Mouse (Mus musculus) left cerebral cortex, postnatal 4 days (tissue): Measurements from ENCODE around the gene Nnat. TPM values are rescaled to one million over a fixed set of nuclear protein-coding genes. Genes with fewer than 3 reads are reported as not detected.
A peak's percentile ranks its signal among the peaks of the same experiment; 100 is the strongest.

Source experiments
- DNase-seq: peaks from one replicate; pipeline ENCODE4 v3.0.0-alpha.2; 2022
- intact Hi-C: fragments of 180-260 bp; cut with DNase I; formaldehyde crosslinking; loops from one replicate; pipeline ENCODE4 v1.15.1; 2025
- total RNA-seq, 2 experiments: library from RNA; stranded (reverse); gene quantifications; 2 replicates each; pipeline ENCODE4 v1.2.3; 2021

Gene Nnat
- 1,000 to 10,000 TPM; 1,316 to 1,920 TPM for total RNA-seq

DNA sequence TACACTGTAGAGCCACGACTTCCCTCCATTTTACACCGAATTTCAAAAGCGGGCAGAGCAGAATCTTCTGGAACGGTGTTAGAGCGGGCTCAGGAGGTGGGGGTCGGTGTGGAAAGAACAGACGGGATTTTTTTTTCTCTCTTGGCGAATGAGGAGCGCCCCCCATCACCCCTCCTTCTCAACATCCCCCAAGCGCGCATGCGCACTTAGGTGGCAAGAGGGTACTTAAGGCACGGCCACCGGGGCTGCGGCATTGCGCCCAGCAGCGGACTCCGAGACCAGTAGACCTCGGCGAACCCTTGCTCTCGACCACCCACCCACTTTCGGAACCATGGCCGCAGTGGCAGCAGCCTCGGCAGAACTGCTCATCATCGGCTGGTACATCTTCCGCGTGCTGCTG, at the start of gene Nnat:
Gene Nnat (plus strand): TSS at position 221 of the 400 bp plus-strand sequence.
- intact Hi-C loops = loop anchor here (5.0 kb wide), 2 partner anchors 83 to 98 kb away; no protein-coding TSS in a partner anchor
- peak; percentile 91 for DNase-seq

GRCm38 (mm10) chr2:157512859-157513258, 47.0 kb upstream of the Nnat start:
- no peak for DNase-seq
- intact Hi-C loops = no loop called here

GRCm38 (mm10) chr2:157513737-157514208, 46.1 kb upstream of the Nnat start:
- intact Hi-C loops = no loop called here
- no peak for DNase-seq

DNA sequence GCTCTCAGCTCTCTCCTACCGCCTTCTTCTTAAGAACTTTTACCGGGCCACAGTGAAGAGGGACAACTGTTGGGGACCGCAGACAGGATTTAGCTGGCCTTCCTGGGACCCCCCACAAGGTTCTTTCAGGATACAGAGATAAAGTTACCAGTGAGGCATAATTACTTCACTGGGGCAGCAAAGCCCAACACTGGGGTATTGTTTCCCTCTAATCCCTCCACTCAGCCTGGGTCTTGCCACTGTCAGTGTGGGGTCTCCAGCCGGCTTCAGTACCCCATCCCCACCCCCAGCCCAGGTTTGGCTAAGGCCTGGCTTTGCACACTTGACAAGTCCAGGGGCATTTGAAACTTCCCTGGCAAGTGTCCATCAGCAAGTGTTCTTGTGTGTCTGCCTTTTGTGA, 45.5 kb upstream of the Nnat start:
- intact Hi-C loops = no loop called here

DNA sequence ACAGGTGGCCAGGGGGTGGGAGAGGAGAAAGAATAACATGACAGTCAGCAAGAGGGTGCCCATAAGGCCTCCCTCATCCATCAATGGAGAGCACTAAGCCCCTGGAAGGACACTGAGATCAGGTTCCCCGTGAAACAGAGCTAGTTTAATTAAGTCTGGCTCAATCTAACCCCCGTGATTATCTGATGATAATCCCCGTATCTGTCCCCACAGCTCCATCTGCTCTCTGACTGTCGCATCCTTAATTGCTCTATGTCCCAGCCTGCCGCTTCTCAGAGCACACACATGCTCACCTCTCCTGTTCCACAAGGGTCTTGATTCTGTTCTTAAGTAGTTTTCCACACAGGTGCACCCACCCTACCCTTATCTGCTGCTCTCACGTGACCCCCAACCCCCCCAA, 42.4 kb upstream of the Nnat start:
- no peak for DNase-seq
- intact Hi-C loops = no loop called here

More for the DNA sequence above, 45.5 kb upstream of the Nnat start:
- no peak for DNase-seq

- DNase-seq = no peak
- intact Hi-C loops = no loop called here
Measured at GRCm38 (mm10) chr2:157518451-157518850, 41.4 kb upstream of the Nnat start.

DNA sequence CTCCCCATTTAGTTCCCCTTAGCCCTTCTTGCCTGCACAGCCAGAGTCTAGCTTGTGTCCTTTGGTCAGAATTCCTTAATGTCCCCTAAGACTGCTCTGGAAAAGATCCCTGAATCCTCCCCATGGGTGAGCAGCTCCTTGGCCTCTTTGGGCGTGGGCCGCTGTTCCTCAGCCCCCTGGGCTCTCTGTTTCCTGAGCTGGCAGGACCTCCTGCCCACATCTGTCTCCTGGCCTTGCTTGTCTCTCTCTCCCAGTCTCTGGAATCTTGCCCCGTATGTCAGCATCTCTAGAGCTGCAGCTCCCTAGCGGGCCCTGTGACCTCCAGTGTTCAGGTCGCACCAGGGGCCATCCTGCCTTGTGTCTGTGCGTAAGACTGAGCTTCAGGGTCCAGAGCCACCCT, 40.4 kb upstream of the Nnat start:
- DNase-seq = no peak
- intact Hi-C loops = no loop called here

- intact Hi-C loops = no loop called here
- no peak for DNase-seq
Measured at GRCm38 (mm10) chr2:157520496-157520895, 39.4 kb upstream of the Nnat start.

- intact Hi-C loops = no loop called here
Measured at GRCm38 (mm10) chr2:157522556-157522955, 37.3 kb upstream of the Nnat start.

DNA sequence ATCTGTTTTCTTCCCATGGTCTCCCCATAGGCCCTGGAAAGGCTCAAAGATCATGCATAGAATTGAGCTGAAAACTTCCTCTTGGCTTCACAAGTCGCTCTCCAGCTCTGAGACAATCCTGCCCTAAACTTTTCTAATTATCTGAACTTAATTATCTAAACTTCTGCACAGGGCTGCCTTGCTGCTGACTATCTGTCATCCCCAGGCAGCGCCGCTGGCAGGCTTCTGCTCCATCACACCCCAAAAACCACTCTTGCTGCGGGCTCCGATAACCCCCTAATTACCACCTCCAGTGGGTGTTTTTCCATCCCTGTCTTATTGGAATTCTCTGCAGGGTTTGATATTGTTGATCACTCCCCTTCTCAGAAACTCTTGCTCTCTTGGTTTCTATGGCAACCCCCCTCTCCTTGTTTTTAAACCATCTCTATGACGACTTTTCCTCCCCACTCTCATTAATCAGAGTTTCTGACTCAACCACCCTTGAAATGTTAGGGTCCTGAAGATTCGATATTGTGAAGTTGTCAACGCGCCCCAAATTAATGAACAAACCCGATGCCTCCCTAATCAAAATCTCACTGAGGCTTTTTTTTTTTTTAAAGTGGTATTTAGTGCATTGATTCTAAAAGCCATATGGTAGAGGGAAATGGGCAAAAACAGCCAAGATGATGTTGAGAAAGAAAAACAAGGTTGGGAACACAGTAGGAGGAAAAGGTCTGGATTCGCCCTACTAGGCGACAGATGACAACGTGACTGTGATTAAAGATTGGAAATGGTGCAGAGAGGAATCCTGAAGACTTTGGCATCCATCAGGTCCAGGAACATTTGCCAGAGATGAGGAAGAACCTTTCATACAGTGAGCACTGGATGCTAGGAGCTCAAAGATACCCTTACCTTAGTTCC, 29.6 kb upstream of the Nnat start:
- no peak for DNase-seq
- intact Hi-C loops = no loop called here

More at GRCm38 (mm10) chr2:157522556-157522955, 37.3 kb upstream of the Nnat start:
- DNase-seq = no peak

DNA sequence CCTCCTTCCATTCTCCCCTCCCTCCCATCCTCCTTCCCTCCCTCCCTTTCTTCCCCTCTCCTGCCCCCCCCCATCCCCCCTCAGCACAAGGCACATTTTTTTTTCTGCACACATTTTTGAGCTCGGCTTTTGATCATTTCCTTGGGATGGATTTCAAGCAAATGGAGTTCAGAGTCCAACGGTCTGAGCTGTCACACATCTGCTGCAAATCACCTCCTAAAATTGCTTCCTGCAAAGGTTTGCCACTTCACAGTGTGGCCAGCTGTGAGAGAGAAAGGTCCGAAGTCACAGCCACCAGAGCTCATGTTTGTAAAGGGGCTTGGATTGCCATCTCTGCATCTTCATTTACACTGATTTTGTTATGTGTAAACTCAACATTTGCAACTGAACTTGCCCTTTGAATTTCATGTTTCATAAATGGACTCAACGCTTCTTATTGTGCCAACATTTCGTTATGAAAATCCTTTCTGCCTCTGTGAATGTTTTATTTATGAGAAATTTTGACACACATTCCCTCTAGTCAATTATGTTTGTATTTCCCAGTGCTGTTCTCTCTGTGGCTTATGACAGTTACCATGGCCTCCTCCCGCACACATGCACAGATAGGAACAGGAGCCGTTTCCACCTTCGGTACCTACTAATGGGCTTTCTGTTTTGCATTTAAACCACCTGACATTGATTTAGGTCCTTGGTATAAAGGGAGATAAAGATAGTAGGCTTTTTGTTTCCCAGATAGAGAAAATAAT, 28.0 kb upstream of the Nnat start:
- intact Hi-C loops = no loop called here

DNA sequence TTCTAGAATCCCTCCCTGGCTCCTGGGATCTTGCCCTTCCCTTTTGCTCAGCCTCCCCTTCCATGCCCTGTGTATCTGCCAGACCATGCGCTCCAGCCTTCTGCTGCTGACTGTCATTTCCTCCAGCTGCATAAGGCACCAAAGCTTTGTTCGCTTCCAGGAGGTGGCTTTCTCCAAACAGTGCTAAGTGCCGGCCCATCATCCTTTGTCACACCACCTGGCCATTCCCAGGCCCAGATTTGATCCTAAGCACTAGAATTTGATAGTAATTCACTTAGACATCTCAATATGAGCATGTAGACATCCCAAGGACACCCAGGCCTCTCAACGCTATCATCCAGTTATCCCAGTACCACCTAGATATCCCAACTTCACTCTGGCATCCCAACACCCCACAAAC, 25.7 kb upstream of the Nnat start:
- intact Hi-C loops = no loop called here
- DNase-seq = no peak

More for the DNA sequence above, 28.0 kb upstream of the Nnat start:
- DNase-seq = no peak

GRCm38 (mm10) chr2:157536476-157537081, 23.3 kb upstream of the Nnat start:
- DNase-seq = no peak
- intact Hi-C loops = no loop called here

DNA sequence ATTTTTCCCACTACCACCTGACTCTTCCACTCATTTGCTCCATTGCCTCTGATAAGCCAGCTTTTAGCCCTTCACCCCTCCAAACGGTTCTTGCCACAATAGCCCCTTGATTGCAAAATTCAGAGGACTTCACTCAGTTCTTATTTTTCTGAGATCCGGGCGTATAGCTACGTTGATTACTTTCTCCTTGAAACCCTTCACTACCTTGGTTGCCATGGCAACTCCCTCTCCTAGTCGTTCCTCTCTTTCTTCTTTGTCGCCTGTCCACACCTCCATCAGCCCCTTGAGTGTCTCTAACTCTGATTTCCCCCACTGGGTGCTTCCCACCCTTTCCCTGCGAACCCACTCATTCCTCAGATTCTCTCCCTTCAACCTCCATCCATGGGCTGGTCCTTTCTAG, 22.8 kb upstream of the Nnat start:
- DNase-seq = no peak
- intact Hi-C loops = no loop called here

GRCm38 (mm10) chr2:157540073-157540952, 19.6 kb upstream of the Nnat start:
- intact Hi-C loops = no loop called here
- no peak for DNase-seq

- intact Hi-C loops = no loop called here
Measured at GRCm38 (mm10) chr2:157540953-157541569, 18.8 kb upstream of the Nnat start.

GRCm38 (mm10) chr2:157541631-157542030, 18.2 kb upstream of the Nnat start:
- DNase-seq = no peak
- intact Hi-C loops = no loop called here

More at GRCm38 (mm10) chr2:157540953-157541569, 18.8 kb upstream of the Nnat start:
- no peak for DNase-seq

- no peak for DNase-seq
- intact Hi-C loops = no loop called here
Measured at GRCm38 (mm10) chr2:157542415-157542814, 17.5 kb upstream of the Nnat start.

- DNase-seq = no peak
- intact Hi-C loops = no loop called here
Measured at GRCm38 (mm10) chr2:157544333-157544888, 15.5 kb upstream of the Nnat start.
